In genomic region chr11:82782197-82782596, GRCm38 (mm10) we compare ENCODE assay signal across 8 mouse cellular contexts. TPM values are rescaled to one million over a fixed set of nuclear protein-coding genes. Genes with fewer than 3 reads are reported as not detected.
A peak's percentile ranks its signal among the peaks of the same experiment; 100 is the strongest.
DNase-seq lines count a peak whose midpoint lies in the region; ATAC-seq and TF ChIP-seq lines count a peak whose summit lies in the region.

No protein-coding gene starts in this region.

- WGBS in kidney, postnatal 0 days, result 30% methylated on average over 6 of the region's 6 CpGs
- 46% methylated on average over 6 of the region's 6 CpGs for WGBS in embryonic facial prominence, embryonic 13.5 days
- 36% methylated on average over 6 of the region's 6 CpGs for WGBS in intestine, embryonic 15.5 days

- peaks cover 22% of the 10 kb centered on the region for H3K79me2 ChIP-seq in myocyte (ENCODE audit: control insufficient read depth, insufficient read depth)

- no peak for TF ChIP-seq POLR2A in myocyte (IDR thresholded peaks at IDR 0.05; ENCODE audit: insufficient read length, low read depth)

- peaks cover 20% of the 10 kb centered on the region for H3K36me3 ChIP-seq in kidney, postnatal 0 days (ENCODE audit: insufficient read depth, low read length)
- peaks cover 35% of the 10 kb centered on the region for H3K36me3 ChIP-seq in embryonic facial prominence, embryonic 13.5 days
- H3K36me3 ChIP-seq in intestine, embryonic 15.5 days, result peaks cover 6% of the 10 kb centered on the region; the same call in 1 of the 2 replicates
- peaks cover 16% of the 10 kb centered on the region for H3K36me3 ChIP-seq in myocyte (ENCODE audit: control insufficient read depth, insufficient read depth)

- peak overlapping the region; percentile 97 for H3K4me3 ChIP-seq in kidney, postnatal 0 days (replicated peaks; ENCODE audit: low read depth, low read length)
- H3K4me3 ChIP-seq in embryonic facial prominence, embryonic 13.5 days, result peak overlapping the region; percentile 86
- H3K4me3 ChIP-seq in intestine, embryonic 15.5 days (replicated peaks), result peak overlapping the region; percentile 99
- H3K4me3 ChIP-seq in myocyte, result peak overlapping the region; percentile 76

- TF ChIP-seq CTCF in kidney, postnatal 0 days (IDR thresholded peaks at IDR 0.05; ENCODE audit: low read depth), result no peak

- no peak for ATAC-seq in kidney, postnatal 0 days (replicated peaks; ENCODE audit: low FRiP score, low read depth)
- ATAC-seq in embryonic facial prominence, embryonic 13.5 days (ENCODE audit: insufficient number of reproducible peaks, insufficient read depth, low FRiP score, low TSS enrichment, low read depth), result no peak
- no peak for ATAC-seq in intestine, embryonic 15.5 days

- no peaks in the 10 kb centered on the region for H3K27me3 ChIP-seq in kidney, postnatal 0 days (ENCODE audit: insufficient read depth, low read length)
- H3K27me3 ChIP-seq in embryonic facial prominence, embryonic 13.5 days, result no peaks in the 10 kb centered on the region
- H3K27me3 ChIP-seq in intestine, embryonic 15.5 days (replicated peaks), result no peaks in the 10 kb centered on the region
- H3K27me3 ChIP-seq in myocyte (ENCODE audit: control insufficient read depth, insufficient read depth, insufficient read length), result no peaks in the 10 kb centered on the region

- H3ac ChIP-seq in myocyte (ENCODE audit: control insufficient read depth, insufficient read length), result peak overlapping the region; percentile 91

- no peak for DNase-seq in kidney, postnatal 0 days (ENCODE audit: low spot score)
- DNase-seq in kidney, adult 18-20 months, result no peak
- no peak for DNase-seq in cerebellum, adult 11 months
- no peak for DNase-seq in lung, postnatal 10 days
- no peak for DNase-seq in spleen, postnatal 4 days (ENCODE audit: low spot score in 2 of 2)

- H3K4me2 ChIP-seq in kidney, postnatal 0 days (ENCODE audit: low read length), result peak overlapping the region; percentile 70
- peak overlapping the region; percentile 72 for H3K4me2 ChIP-seq in embryonic facial prominence, embryonic 13.5 days
- peak overlapping the region; percentile 71 for H3K4me2 ChIP-seq in intestine, embryonic 15.5 days (replicated peaks)
- peak overlapping the region; percentile 85 for H3K4me2 ChIP-seq in myocyte (ENCODE audit: low read depth)

- H3K4me1 ChIP-seq in kidney, postnatal 0 days (replicated peaks; ENCODE audit: insufficient read depth, low read length), result 0 out of 2 replicates have a peak, but pooled peaks cover 5% of the 10 kb centered on the region
- H3K4me1 ChIP-seq in embryonic facial prominence, embryonic 13.5 days, result peaks cover 15% of the 10 kb centered on the region
- H3K4me1 ChIP-seq in intestine, embryonic 15.5 days (replicated peaks), result peaks cover 6% of the 10 kb centered on the region; the same call in 1 of the 2 replicates

- peak overlapping the region; percentile 97 for H3K9ac ChIP-seq in kidney, postnatal 0 days (ENCODE audit: low read depth, low read length)
- H3K9ac ChIP-seq in embryonic facial prominence, embryonic 13.5 days, result peak overlapping the region; percentile 94
- H3K9ac ChIP-seq in intestine, embryonic 15.5 days, result peak overlapping the region; percentile 100

- H3K9me3 ChIP-seq in kidney, postnatal 0 days (replicated peaks; ENCODE audit: low read length), result no peaks in the 10 kb centered on the region
- no peaks in the 10 kb centered on the region for H3K9me3 ChIP-seq in embryonic facial prominence, embryonic 13.5 days
- H3K9me3 ChIP-seq in intestine, embryonic 15.5 days, result no peaks in the 10 kb centered on the region

- H3K27ac ChIP-seq in kidney, postnatal 0 days, result peak overlapping the region; percentile 94
- H3K27ac ChIP-seq in embryonic facial prominence, embryonic 13.5 days, result peak overlapping the region; percentile 97
- no peak overlapping the region for H3K27ac ChIP-seq in intestine, embryonic 15.5 days

TF ChIP-seq in myocyte, 11 proteins besides CTCF, POLR2A, EP300 and RAD21:
- TF ChIP-seq REST (IDR thresholded peaks at IDR 0.05; ENCODE audit: insufficient read depth, insufficient read length), result no peak
- TF ChIP-seq CEBPB (IDR thresholded peaks at IDR 0.05; ENCODE audit: insufficient read depth, poor library complexity, severe bottlenecking), result no peak
- no peak for TF ChIP-seq MYOG (IDR thresholded peaks at IDR 0.05; ENCODE audit: control insufficient read depth in 1 of 3, insufficient read depth in 1 of 3, insufficient read length in 2 of 3, low read depth in 2 of 3)
- no peak for TF ChIP-seq POLR2AphosphoS2 (IDR thresholded peaks at IDR 0.05; ENCODE audit: insufficient read length, low read depth)
- TF ChIP-seq MAX (IDR thresholded peaks at IDR 0.05; ENCODE audit: low read depth), result no peak
- no peak for TF ChIP-seq E2F4 (IDR thresholded peaks at IDR 0.05; ENCODE audit: insufficient read depth)
- no peak for TF ChIP-seq SRF (IDR thresholded peaks at IDR 0.05; ENCODE audit: control insufficient read depth, insufficient read length, low read depth)
- no peak for TF ChIP-seq TCF3 (IDR thresholded peaks at IDR 0.05; ENCODE audit: insufficient read length, low read depth)
- TF ChIP-seq TCF12 (IDR thresholded peaks at IDR 0.05; ENCODE audit: insufficient read depth, poor library complexity, severe bottlenecking), result no peak

RNA-seq across cellular contexts. Expression of gene Lig3, which starts 1.3 kb away (rescaled TPM):
- polyA plus RNA-seq in kidney, postnatal 0 days (2015; fragmentation: Nextera tagmentation; extraction: Ambion mirVana), result 23.0 and 23.9 TPM in 2 replicates
- polyA plus RNA-seq in embryonic facial prominence, embryonic 13.5 days (2015; fragmentation: Nextera tagmentation; extraction: Ambion mirVana), result 33.9 and 34.7 TPM in 2 replicates
- polyA plus RNA-seq in intestine, embryonic 15.5 days (2015; fragmentation: Nextera tagmentation; extraction: Ambion mirVana), result 20.4 and 22.5 TPM in 2 replicates
- polyA plus RNA-seq in myocyte (2012; fragmentation: generic; extraction: Trizol), result 16.7 TPM

RNA-seq across cellular contexts. Expression of gene Zfp830, which starts 18.1 kb away (rescaled TPM):
- 35.6 and 38.1 TPM in 2 replicates for polyA plus RNA-seq in kidney, postnatal 0 days (2015; fragmentation: Nextera tagmentation; extraction: Ambion mirVana)
- 42.0 and 42.7 TPM in 2 replicates for polyA plus RNA-seq in embryonic facial prominence, embryonic 13.5 days (2015; fragmentation: Nextera tagmentation; extraction: Ambion mirVana)
- polyA plus RNA-seq in intestine, embryonic 15.5 days (2015; fragmentation: Nextera tagmentation; extraction: Ambion mirVana), result 32.9 and 34.5 TPM in 2 replicates
- polyA plus RNA-seq in myocyte (2012; fragmentation: generic; extraction: Trizol), result 13.2 TPM

RNA-seq across cellular contexts. Expression of gene Cct6b, which starts 18.1 kb away (rescaled TPM):
- 0.42 and 0.46 TPM in 2 replicates for polyA plus RNA-seq in kidney, postnatal 0 days (2015; fragmentation: Nextera tagmentation; extraction: Ambion mirVana)
- 0.29 and 0.52 TPM in 2 replicates for polyA plus RNA-seq in embryonic facial prominence, embryonic 13.5 days (2015; fragmentation: Nextera tagmentation; extraction: Ambion mirVana)
- 0.18 and 0.28 TPM in 2 replicates for polyA plus RNA-seq in intestine, embryonic 15.5 days (2015; fragmentation: Nextera tagmentation; extraction: Ambion mirVana)
- 0.30 TPM for polyA plus RNA-seq in myocyte (2012; fragmentation: generic; extraction: Trizol)
